Mouse (Mus musculus): ENCODE results near the gene Acot11.

GRCm38 (mm10) chr4:106804201-106804909 is 443 bp downstream of the Acot11 start:
- TF ChIP-seq POLR2A (IDR thresholded peaks at IDR 0.05; ENCODE audit: low read depth, low read length), result no peak
- no peak for TF ChIP-seq CTCF (IDR thresholded peaks at IDR 0.05; ENCODE audit: borderline replicate concordance, insufficient read depth, low read length)

Data from embryonic fibroblast, embryonic 13.5 days (primary cell).